Mouse (Mus musculus): ENCODE results near the gene Tk1.
"Not testable (repeated sequence)": the region's sequence is repeated elsewhere in the genome, so short reads cannot be mapped to it uniquely, and the experiment has no call there.

Tk1 gene

GRCm38 (mm10) chr11:117847593-117848215, 21.8 kb upstream of the Tk1 start:
- no peak for DNase-seq (ENCODE audit: low spot score)

GRCm38 (mm10) chr11:117846640-117847039, 20.7 kb upstream of the Tk1 start:
- no peak for DNase-seq (ENCODE audit: low spot score)

- no peak for DNase-seq (ENCODE audit: low spot score)
Observed at GRCm38 (mm10) chr11:117845651-117846050, 19.8 kb upstream of the Tk1 start.

- no peak for DNase-seq (ENCODE audit: low spot score)
Observed at GRCm38 (mm10) chr11:117844997-117845396, 19.1 kb upstream of the Tk1 start.

GRCm38 (mm10) chr11:117843434-117843833, 17.5 kb upstream of the Tk1 start:
- no peak for DNase-seq (ENCODE audit: low spot score)

GRCm38 (mm10) chr11:117840910-117841309, 15.0 kb upstream of the Tk1 start:
- no peak for DNase-seq (ENCODE audit: low spot score)

- no peak for DNase-seq (ENCODE audit: low spot score)
Observed at GRCm38 (mm10) chr11:117839021-117839420, 13.1 kb upstream of the Tk1 start.

GRCm38 (mm10) chr11:117838572-117838971, 12.7 kb upstream of the Tk1 start:
- DNase-seq (ENCODE audit: low spot score), result no peak

- no peak for DNase-seq (ENCODE audit: low spot score)
Observed at GRCm38 (mm10) chr11:117836306-117836705, 10.4 kb upstream of the Tk1 start.

- DNase-seq (ENCODE audit: low spot score), result no peak
Observed at GRCm38 (mm10) chr11:117834086-117834485, 8.2 kb upstream of the Tk1 start.

GRCm38 (mm10) chr11:117833509-117833908, 7.6 kb upstream of the Tk1 start:
- DNase-seq (ENCODE audit: low spot score), result not testable (repeated sequence)

GRCm38 (mm10) chr11:117832086-117832969, 6.4 kb upstream of the Tk1 start:
- no peak for DNase-seq (ENCODE audit: low spot score)

GRCm38 (mm10) chr11:117830401-117830800, 4.5 kb upstream of the Tk1 start:
- DNase-seq (ENCODE audit: low spot score), result peak; percentile 56

- DNase-seq (ENCODE audit: low spot score), result no peak
Observed at GRCm38 (mm10) chr11:117829671-117830215, 3.9 kb upstream of the Tk1 start.

GRCm38 (mm10) chr11:117828888-117829604, 3.2 kb upstream of the Tk1 start:
- DNase-seq (ENCODE audit: low spot score), result no peak

GRCm38 (mm10) chr11:117828149-117828887, 2.4 kb upstream of the Tk1 start:
- DNase-seq (ENCODE audit: low spot score), result peak; percentile 51

- DNase-seq (ENCODE audit: low spot score), result no peak
Observed at GRCm38 (mm10) chr11:117827386-117827785, 1.5 kb upstream of the Tk1 start.

- DNase-seq (ENCODE audit: low spot score), result no peak
Observed at GRCm38 (mm10) chr11:117826916-117827315, 1.0 kb upstream of the Tk1 start.

- no peak for DNase-seq (ENCODE audit: low spot score)
Observed at GRCm38 (mm10) chr11:117826164-117826563, 272 bp upstream of the Tk1 start.

GRCm38 (mm10) chr11:117824060-117824969, 1.6 kb downstream of the Tk1 start:
- DNase-seq (ENCODE audit: low spot score), result peak; percentile 88

- no peak for DNase-seq (ENCODE audit: low spot score)
Observed at GRCm38 (mm10) chr11:117823411-117823810, 2.5 kb downstream of the Tk1 start.
